Mouse (Mus musculus): ENCODE data around the gene Gm20388. TPM values are rescaled to one million over a fixed set of nuclear protein-coding genes. Genes with fewer than 3 reads are reported as not detected.

The Gm20388 gene
- total and polyA plus RNA-seq, 2 experiments from 2014 or later, result 51.3 TPM; not detected in 1

DNA sequence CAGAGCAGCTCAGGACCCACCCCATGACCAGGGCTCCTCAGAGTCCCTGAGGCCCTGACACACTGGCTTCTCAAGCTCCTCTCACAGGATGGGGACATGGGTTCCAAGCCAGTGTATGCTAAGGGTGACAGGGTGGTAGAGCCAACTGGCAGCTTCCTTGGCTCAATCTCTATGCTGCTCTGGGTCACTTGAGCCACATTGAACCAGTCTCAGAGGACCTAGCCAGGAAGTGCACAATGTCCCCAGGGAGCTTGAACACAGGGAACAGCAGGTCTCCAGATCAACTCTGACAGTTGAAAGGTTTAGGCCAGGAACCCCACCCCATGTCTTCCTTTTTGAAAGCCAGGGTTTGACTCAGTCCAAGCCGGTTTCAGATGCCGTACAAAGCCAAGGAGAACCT lies 1296.5 kb downstream of the Gm20388 start:
- no peak overlapping the region for H3K9ac ChIP-seq
- ATAC-seq (no peak), DNase-seq (no peak)
- no peaks in the 10 kb centered on the region for H3K4me1 ChIP-seq (ENCODE audit: insufficient read depth)
- H3K27me3 ChIP-seq (ENCODE audit: insufficient read depth, low read length), result no peaks in the 10 kb centered on the region
- TF ChIP-seq CTCF (IDR thresholded peaks at IDR 0.05; ENCODE audit: low read depth), result no peak
- no peak overlapping the region for H3K4me3 ChIP-seq (ENCODE audit: low read depth, low read length)
- no peak overlapping the region for H3K4me2 ChIP-seq (ENCODE audit: low read depth)
- no peak overlapping the region for H3K27ac ChIP-seq (ENCODE audit: low read depth, low read length)
- H3K36me3 ChIP-seq (ENCODE audit: insufficient read depth), result no peaks in the 10 kb centered on the region
- no peaks in the 10 kb centered on the region for H3K9me3 ChIP-seq (ENCODE audit: low read length)
- 84% methylated on average over 2 of the region's 2 CpGs for WGBS

DNA sequence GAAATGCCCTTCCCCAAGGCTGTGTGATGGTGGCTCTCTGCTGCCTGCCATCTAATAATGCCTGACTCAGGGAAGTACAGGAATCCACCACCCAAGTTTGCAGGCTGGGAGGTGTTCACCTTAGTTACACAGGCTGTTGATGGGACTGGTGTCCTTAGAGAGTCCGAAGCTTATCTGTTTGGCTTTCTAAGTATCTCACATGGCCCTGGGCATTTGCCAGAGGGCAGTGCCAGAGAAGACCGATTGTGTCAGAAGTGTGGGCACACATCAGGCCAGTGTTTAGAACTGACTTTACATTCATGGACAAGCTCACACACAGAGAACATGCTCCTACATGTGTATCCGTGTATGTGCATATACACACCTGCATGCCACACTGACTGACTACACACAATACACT lies 1300.0 kb downstream of the Gm20388 start:
- ATAC-seq, result no peak
- no peaks in the 10 kb centered on the region for H3K27me3 ChIP-seq (ENCODE audit: insufficient read depth, low read length)
- no peak for DNase-seq
- no peak for TF ChIP-seq CTCF (IDR thresholded peaks at IDR 0.05; ENCODE audit: low read depth)
- no peak overlapping the region for H3K27ac ChIP-seq (ENCODE audit: low read depth, low read length)
- no peaks in the 10 kb centered on the region for H3K36me3 ChIP-seq (ENCODE audit: insufficient read depth)
- no peak overlapping the region for H3K9ac ChIP-seq
- no peaks in the 10 kb centered on the region for H3K9me3 ChIP-seq (ENCODE audit: low read length)
- WGBS, result 86% methylated on average over 3 of the region's 3 CpGs
- no peak overlapping the region for H3K4me3 ChIP-seq (ENCODE audit: low read depth, low read length)
- no peaks in the 10 kb centered on the region for H3K4me1 ChIP-seq (ENCODE audit: insufficient read depth)
- H3K4me2 ChIP-seq (ENCODE audit: low read depth), result no peak overlapping the region

DNA sequence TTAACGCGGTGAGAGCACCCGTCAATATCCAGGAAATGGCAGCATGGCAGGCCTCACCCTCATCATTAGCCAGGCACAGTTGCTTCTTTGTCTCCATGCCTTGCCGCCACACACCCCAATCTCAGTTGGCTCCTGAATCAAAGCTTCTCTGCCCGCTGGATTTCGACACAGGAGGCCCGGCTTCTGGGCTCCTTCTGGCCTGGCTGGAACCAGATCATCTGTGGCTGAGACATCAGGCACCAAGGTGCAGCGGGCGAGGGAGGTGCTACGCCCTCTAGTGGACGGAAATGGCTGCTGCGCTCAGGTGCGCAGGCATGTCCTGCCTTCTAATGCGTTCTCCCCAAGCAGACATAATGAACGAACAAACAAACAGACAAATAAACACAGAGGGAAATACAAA lies 1302.6 kb downstream of the Gm20388 start:
- WGBS, result 45% methylated on average over 15 of the region's 15 CpGs
- Histone ChIP-seq H3K4me1 (ENCODE audit: insufficient read depth) (no peaks in the 10 kb centered on the region), H3K9ac (no peak overlapping the region), H3K36me3 (ENCODE audit: insufficient read depth) (no peaks in the 10 kb centered on the region), H3K27ac (ENCODE audit: low read depth, low read length) (no peak overlapping the region), H3K4me3 (ENCODE audit: low read depth, low read length) (no peak overlapping the region), H3K9me3 (ENCODE audit: low read length) (no peaks in the 10 kb centered on the region), H3K4me2 (ENCODE audit: low read depth) (no peak overlapping the region), H3K27me3 (ENCODE audit: insufficient read depth, low read length) (no peaks in the 10 kb centered on the region)
- TF ChIP-seq CTCF (IDR thresholded peaks at IDR 0.05; ENCODE audit: low read depth), result peak; percentile 55
- ATAC-seq, result peak; percentile 25; the same call in 1 of the 2 replicates
- DNase-seq, result peak; percentile 33

DNA sequence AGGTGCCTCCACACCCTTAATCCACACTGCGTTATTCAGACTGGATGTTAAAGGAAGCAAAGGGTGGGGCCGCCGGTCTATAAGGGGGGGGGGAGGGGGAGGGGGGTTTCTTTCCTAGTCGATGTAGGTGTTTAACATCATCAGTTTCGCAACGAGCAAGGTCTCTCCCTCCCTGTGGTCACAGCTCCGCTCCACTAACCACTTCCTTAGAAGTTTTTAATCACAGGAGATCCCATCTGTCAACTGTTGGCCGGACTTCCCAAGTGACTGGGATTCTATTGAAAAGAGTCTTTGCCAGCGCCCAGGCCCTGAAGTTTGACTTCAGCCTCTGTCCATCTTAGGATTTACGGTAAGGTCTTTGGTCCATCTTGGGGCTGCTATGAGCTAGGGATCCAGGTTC lies 1303.0 kb downstream of the Gm20388 start:
- WGBS, result 61% methylated on average over 10 of the region's 10 CpGs
- DNase-seq (no peak), ATAC-seq (no peak)
- no peaks in the 10 kb centered on the region for H3K36me3 ChIP-seq (ENCODE audit: insufficient read depth)
- TF ChIP-seq CTCF (IDR thresholded peaks at IDR 0.05; ENCODE audit: low read depth), result no peak
- no peak overlapping the region for H3K4me2 ChIP-seq (ENCODE audit: low read depth)
- no peaks in the 10 kb centered on the region for H3K4me1 ChIP-seq (ENCODE audit: insufficient read depth)
- H3K9me3 ChIP-seq (ENCODE audit: low read length), result no peaks in the 10 kb centered on the region
- no peak overlapping the region for H3K9ac ChIP-seq
- H3K27me3 ChIP-seq (ENCODE audit: insufficient read depth, low read length), result no peaks in the 10 kb centered on the region
- H3K27ac ChIP-seq (ENCODE audit: low read depth, low read length), result no peak overlapping the region
- H3K4me3 ChIP-seq (ENCODE audit: low read depth, low read length), result no peak overlapping the region

DNA sequence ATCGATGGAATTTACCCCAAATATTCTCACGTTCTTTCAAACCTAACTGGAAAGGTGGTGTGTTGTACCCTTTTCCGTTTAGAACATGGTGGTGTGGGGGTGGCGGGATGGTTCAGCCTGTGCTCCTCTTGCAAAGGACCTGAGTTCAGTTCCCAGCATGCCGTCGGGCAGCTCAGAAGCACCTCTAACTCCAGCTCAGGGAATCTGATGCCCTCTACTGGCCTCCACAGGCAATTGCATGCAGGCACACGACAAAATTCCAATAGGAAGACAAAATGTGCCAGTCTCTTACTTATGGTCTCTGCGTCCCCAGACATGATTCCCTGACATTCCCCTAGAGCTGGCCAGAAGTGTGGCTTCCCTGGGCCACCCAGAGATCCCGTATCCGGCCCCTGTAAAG lies 1304.3 kb downstream of the Gm20388 start:
- peak; percentile 40; the same call in 1 of the 2 replicates for TF ChIP-seq CTCF (IDR thresholded peaks at IDR 0.05; ENCODE audit: low read depth)
- Histone ChIP-seq H3K9me3 (ENCODE audit: low read length) (no peaks in the 10 kb centered on the region), H3K27ac (ENCODE audit: low read depth, low read length) (no peak overlapping the region), H3K4me2 (ENCODE audit: low read depth) (no peak overlapping the region), H3K36me3 (ENCODE audit: insufficient read depth) (no peaks in the 10 kb centered on the region), H3K4me3 (ENCODE audit: low read depth, low read length) (no peak overlapping the region), H3K9ac (no peak overlapping the region), H3K4me1 (ENCODE audit: insufficient read depth) (no peaks in the 10 kb centered on the region), H3K27me3 (ENCODE audit: insufficient read depth, low read length) (no peaks in the 10 kb centered on the region)
- DNase-seq (no peak), ATAC-seq (no peak)
- 79% methylated on average over 10 of the region's 10 CpGs for WGBS

DNA sequence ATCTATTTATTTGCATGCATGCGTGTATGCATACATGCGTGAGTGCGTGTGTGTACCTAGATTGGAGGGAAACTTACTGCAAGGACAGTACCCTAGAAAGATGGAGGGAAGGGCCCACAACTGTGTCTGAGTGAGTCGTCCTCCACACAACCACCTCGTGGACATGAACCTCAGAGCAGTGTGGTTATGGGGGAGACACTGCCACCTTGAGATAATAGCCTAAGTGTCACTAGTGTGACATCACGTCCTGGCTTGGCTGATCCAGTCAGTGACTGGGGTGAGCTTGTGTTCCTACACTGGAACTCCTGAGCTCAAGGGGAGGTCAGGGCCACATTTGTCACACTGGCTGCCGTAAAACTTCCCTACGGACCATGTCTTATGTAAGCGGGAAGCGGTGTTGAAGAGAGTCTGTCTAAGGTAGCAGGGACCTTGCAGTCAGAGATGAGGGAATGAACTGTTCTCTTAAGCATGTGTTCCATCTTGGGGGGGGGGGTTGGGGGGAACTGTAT lies 1305.9 kb downstream of the Gm20388 start:
- TF ChIP-seq CTCF (IDR thresholded peaks at IDR 0.05; ENCODE audit: low read depth), result no peak
- H3K4me2 ChIP-seq (ENCODE audit: low read depth), result no peak overlapping the region
- no peaks in the 10 kb centered on the region for H3K36me3 ChIP-seq (ENCODE audit: insufficient read depth)
- H3K4me1 ChIP-seq (ENCODE audit: insufficient read depth), result no peaks in the 10 kb centered on the region
- 91% methylated on average over 10 of the region's 10 CpGs for WGBS
- ATAC-seq (no peak), DNase-seq (no peak)
- no peak overlapping the region for H3K4me3 ChIP-seq (ENCODE audit: low read depth, low read length)
- H3K9ac ChIP-seq, result no peak overlapping the region
- H3K27me3 ChIP-seq (ENCODE audit: insufficient read depth, low read length), result no peaks in the 10 kb centered on the region
- no peak overlapping the region for H3K27ac ChIP-seq (ENCODE audit: low read depth, low read length)
- H3K9me3 ChIP-seq (ENCODE audit: low read length), result no peaks in the 10 kb centered on the region

DNA sequence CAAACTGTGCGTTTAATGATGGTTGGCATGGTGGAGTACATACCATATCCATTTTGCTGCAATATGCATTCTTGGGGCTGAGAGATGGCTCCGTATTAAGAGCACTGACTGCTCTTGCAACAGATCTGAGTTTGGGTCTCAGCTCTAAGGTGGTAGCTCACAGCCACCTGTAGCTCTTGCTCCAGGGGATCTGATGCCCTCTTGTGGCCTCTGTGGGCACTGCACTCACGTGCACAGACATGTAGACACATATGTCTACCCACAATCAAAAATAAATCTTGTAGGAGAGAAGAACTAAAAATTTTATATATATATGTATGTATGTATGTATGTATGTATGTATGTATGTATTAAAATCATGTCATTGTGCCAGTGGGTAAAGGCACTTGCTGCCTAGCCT lies 1307.8 kb downstream of the Gm20388 start:
- WGBS, result 91% methylated on average over 3 of the region's 3 CpGs
- no peak for ATAC-seq
- peak; percentile 50 for TF ChIP-seq CTCF (IDR thresholded peaks at IDR 0.05; ENCODE audit: low read depth)

More for the DNA sequence above, 1307.8 kb downstream of the Gm20388 start:
- Histone ChIP-seq H3K36me3 (ENCODE audit: insufficient read depth) (no peaks in the 10 kb centered on the region), H3K9me3 (ENCODE audit: low read length) (no peaks in the 10 kb centered on the region), H3K4me1 (ENCODE audit: insufficient read depth) (no peaks in the 10 kb centered on the region), H3K27ac (ENCODE audit: low read depth, low read length) (no peak overlapping the region), H3K27me3 (ENCODE audit: insufficient read depth, low read length) (no peaks in the 10 kb centered on the region), H3K4me2 (ENCODE audit: low read depth) (no peak overlapping the region), H3K9ac (no peak overlapping the region), H3K4me3 (ENCODE audit: low read depth, low read length) (no peak overlapping the region)
- DNase-seq, result no peak

Data from forebrain, postnatal 0 days (tissue).